ENCODE assay signal across 15 mouse cellular contexts in the genomic region with DNA sequence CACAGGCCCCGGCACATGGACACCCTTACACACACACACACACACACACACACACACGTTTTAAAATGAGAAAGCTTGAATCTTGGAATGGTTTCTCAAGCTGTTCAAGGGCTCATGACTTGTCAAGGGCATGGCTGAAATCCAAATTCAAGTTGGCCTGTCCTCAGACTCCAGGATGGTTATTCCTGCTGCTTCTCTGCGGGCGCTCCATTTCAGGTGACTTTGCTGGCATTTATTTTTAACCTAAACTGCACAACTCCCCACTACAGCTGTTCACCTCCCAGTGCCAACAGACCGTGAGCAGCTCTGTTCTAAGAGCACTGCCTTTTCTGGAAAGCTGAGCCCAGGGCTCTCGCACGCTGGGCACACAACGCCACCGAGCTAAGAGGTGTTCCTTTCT. TPM values are rescaled to one million over a fixed set of nuclear protein-coding genes. Genes with fewer than 3 reads are reported as not detected.
DNase-seq lines count a peak whose midpoint lies in the region; ATAC-seq and TF ChIP-seq lines count a peak whose summit lies in the region.
"Had no signal": no experiment of that assay in that cellular context is flagged by ENCODE, and none has a peak within 500 bp of the region (broad histone marks: within the 10 kb centered on the region; RNA-seq: fewer than 3 reads in every experiment).

No protein-coding gene starts in this region.

- H3K4me3 ChIP-seq in heart, embryonic 13.5 days: no peak overlapping the region
- no peak overlapping the region for H3K4me3 ChIP-seq in forebrain, postnatal 0 days (ENCODE audit: low read depth, low read length)
- H3K4me3 ChIP-seq: embryonic facial prominence, embryonic 13.5 days; hindbrain, embryonic 15.5 days; layer of hippocampus, adult 2 months; limb, embryonic 10.5 days had no signal

- no peaks in the 10 kb centered on the region for H3K27me3 ChIP-seq in heart, embryonic 13.5 days (replicated peaks)
- no peaks in the 10 kb centered on the region for H3K27me3 ChIP-seq in forebrain, postnatal 0 days (ENCODE audit: insufficient read depth, low read length)
- H3K27me3 ChIP-seq: embryonic facial prominence, embryonic 13.5 days; hindbrain, embryonic 15.5 days had no signal

- no peak for DNase-seq in frontal cortex, postnatal 14 days (ENCODE audit: low spot score in 2 of 2)
- peak; percentile 27 for DNase-seq in right cerebral cortex, postnatal 25 days
- no peak for DNase-seq in right cerebral cortex, postnatal 4 days
- no peak for DNase-seq in forebrain, postnatal 0 days
- DNase-seq in embryo, embryonic 11 days: no peak
- DNase-seq: lung, embryonic 14.5 days; right cerebral cortex, adult 18-20 months had no signal

- H3K36me3 ChIP-seq in heart, embryonic 13.5 days: peaks cover 8% of the 10 kb centered on the region
- H3K36me3 ChIP-seq in forebrain, postnatal 0 days (ENCODE audit: insufficient read depth): no peaks in the 10 kb centered on the region
- H3K36me3 ChIP-seq: hindbrain, embryonic 15.5 days had no signal

- peaks cover 21% of the 10 kb centered on the region for H3K4me1 ChIP-seq in heart, embryonic 13.5 days
- no peaks in the 10 kb centered on the region for H3K4me1 ChIP-seq in forebrain, postnatal 0 days (ENCODE audit: insufficient read depth)
- H3K4me1 ChIP-seq: hindbrain, embryonic 15.5 days had no signal

- H3K27ac ChIP-seq in heart, embryonic 13.5 days (replicated peaks): peak overlapping the region; percentile 73
- no peak overlapping the region for H3K27ac ChIP-seq in forebrain, postnatal 0 days (ENCODE audit: low read depth, low read length)
- H3K27ac ChIP-seq: embryonic facial prominence, embryonic 13.5 days; hindbrain, embryonic 15.5 days; layer of hippocampus, adult 2 months; limb, embryonic 10.5 days had no signal

- no peak overlapping the region for H3K9ac ChIP-seq in heart, embryonic 13.5 days
- no peak overlapping the region for H3K9ac ChIP-seq in forebrain, postnatal 0 days
- H3K9ac ChIP-seq: embryonic facial prominence, embryonic 13.5 days; hindbrain, embryonic 15.5 days; lung, embryonic 14.5 days had no signal

- no peak for TF ChIP-seq CTCF in forebrain, postnatal 0 days (IDR thresholded peaks at IDR 0.05; ENCODE audit: low read depth)

- 52% methylated on average over 9 of the region's 9 CpGs for WGBS in heart, embryonic 13.5 days
- 71% methylated on average over 9 of the region's 9 CpGs for WGBS in forebrain, postnatal 0 days

- peak; percentile 64 for ATAC-seq in frontal cortex, adult (ENCODE audit: low TSS enrichment)
- ATAC-seq in heart, embryonic 13.5 days (ENCODE audit: extremely low read depth, insufficient number of reproducible peaks, low FRiP score, low TSS enrichment): no peak
- no peak for ATAC-seq in forebrain, postnatal 0 days
- ATAC-seq in megakaryocyte, adult 5-6 weeks (ENCODE audit: poor library complexity, severe bottlenecking): no peak

- no peaks in the 10 kb centered on the region for H3K9me3 ChIP-seq in heart, embryonic 13.5 days
- H3K9me3 ChIP-seq in forebrain, postnatal 0 days (ENCODE audit: low read length): no peaks in the 10 kb centered on the region
- H3K9me3 ChIP-seq: embryonic facial prominence, embryonic 13.5 days; hindbrain, embryonic 15.5 days; limb, embryonic 10.5 days had no signal

- peak overlapping the region; percentile 12; the same call in 1 of the 2 replicates for H3K4me2 ChIP-seq in heart, embryonic 13.5 days
- H3K4me2 ChIP-seq in forebrain, postnatal 0 days (ENCODE audit: low read depth): no peak overlapping the region
- H3K4me2 ChIP-seq: embryonic facial prominence, embryonic 13.5 days; hindbrain, embryonic 15.5 days; lung, embryonic 14.5 days had no signal

RNA-seq across cellular contexts. Expression of gene Tmem232, which starts 31.3 kb away (rescaled TPM):
- polyA plus RNA-seq in heart, embryonic 13.5 days (2015; fragmentation: Nextera tagmentation; extraction: Ambion mirVana): 0.09 TPM in 2 replicates
- total RNA-seq in forebrain, postnatal 0 days (2014; rRNA removed): 0.57 and 0.77 TPM in 2 replicates
- polyA plus RNA-seq in forebrain, postnatal 0 days (2015; fragmentation: Nextera tagmentation; extraction: Ambion mirVana): 0.79 and 1.1 TPM in 2 replicates
- not detected in 2 replicates for total RNA-seq in megakaryocyte, adult 5-6 weeks (2015)
- not detected in 2 replicates for total RNA-seq in megakaryocyte, adult 5-6 weeks (2017)
- polyA plus RNA-seq: lung, embryonic 14.5 days; stomach, embryonic 14.5 days had no signal

RNA-seq across cellular contexts. Expression of gene Vapa, which starts 41.5 kb away (rescaled TPM):
- polyA plus RNA-seq in heart, embryonic 13.5 days (2015; fragmentation: Nextera tagmentation; extraction: Ambion mirVana): 132 and 153 TPM in 2 replicates
- 114 and 144 TPM in 2 replicates for total RNA-seq in forebrain, postnatal 0 days (2014; rRNA removed)
- 320 and 327 TPM in 2 replicates for polyA plus RNA-seq in forebrain, postnatal 0 days (2015; fragmentation: Nextera tagmentation; extraction: Ambion mirVana)
- total RNA-seq in megakaryocyte, adult 5-6 weeks (2015): 169 and 178 TPM in 2 replicates
- total RNA-seq in megakaryocyte, adult 5-6 weeks (2017): 110 and 122 TPM in 2 replicates
